Mouse (Mus musculus): Measurements from ENCODE around the gene Tenm4. TPM values are rescaled to one million over a fixed set of nuclear protein-coding genes. Genes with fewer than 3 reads are reported as not detected.

Gene Tenm4
- polyA plus RNA-seq, 1 experiment from 2014 or later, result 4.6 TPM

GRCm38 (mm10) chr7:96655096-96655716 lies 484.2 kb downstream of the Tenm4 start:
- H3K4me1 ChIP-seq (replicated peaks; ENCODE audit: control insufficient read depth, insufficient read depth, low read length), result no peaks in the 10 kb centered on the region
- no peak overlapping the region for H3K4me2 ChIP-seq (replicated peaks; ENCODE audit: low read depth)
- H3K36me3 ChIP-seq (ENCODE audit: control insufficient read depth, insufficient read depth), result no peaks in the 10 kb centered on the region
- H3K9me3 ChIP-seq (ENCODE audit: control insufficient read depth), result no peaks in the 10 kb centered on the region
- no peak for TF ChIP-seq CTCF (IDR thresholded peaks at IDR 0.05; ENCODE audit: low read depth)
- H3K27ac ChIP-seq (ENCODE audit: low read depth, low read length), result no peak overlapping the region
- ATAC-seq, result no peak
- no peak overlapping the region for H3K4me3 ChIP-seq (ENCODE audit: low read depth, low read length)
- H3K27me3 ChIP-seq (replicated peaks; ENCODE audit: control insufficient read depth, insufficient read depth, low read length), result no peaks in the 10 kb centered on the region
- WGBS, result 81% methylated on average over 3 of the region's 3 CpGs
- no peak overlapping the region for H3K9ac ChIP-seq (ENCODE audit: low read depth, low read length)

- H3K27ac ChIP-seq (ENCODE audit: low read depth, low read length), result no peak overlapping the region
- no peak for ATAC-seq
Measured at GRCm38 (mm10) chr7:96657101-96657830, 486.2 kb downstream of the Tenm4 start.

GRCm38 (mm10) chr7:96657857-96658580 lies 487.0 kb downstream of the Tenm4 start:
- H3K4me2 ChIP-seq (replicated peaks; ENCODE audit: low read depth), result no peak overlapping the region
- H3K36me3 ChIP-seq (ENCODE audit: control insufficient read depth, insufficient read depth), result no peaks in the 10 kb centered on the region
- no peak for TF ChIP-seq CTCF (IDR thresholded peaks at IDR 0.05; ENCODE audit: low read depth)
- H3K9me3 ChIP-seq (ENCODE audit: control insufficient read depth), result no peaks in the 10 kb centered on the region
- WGBS, result 78% methylated on average over 11 of the region's 11 CpGs
- ATAC-seq, result no peak
- H3K27ac ChIP-seq (ENCODE audit: low read depth, low read length), result no peak overlapping the region
- no peaks in the 10 kb centered on the region for H3K4me1 ChIP-seq (replicated peaks; ENCODE audit: control insufficient read depth, insufficient read depth, low read length)
- no peak overlapping the region for H3K4me3 ChIP-seq (ENCODE audit: low read depth, low read length)
- no peaks in the 10 kb centered on the region for H3K27me3 ChIP-seq (replicated peaks; ENCODE audit: control insufficient read depth, insufficient read depth, low read length)
- no peak overlapping the region for H3K9ac ChIP-seq (ENCODE audit: low read depth, low read length)

More at GRCm38 (mm10) chr7:96657101-96657830, 486.2 kb downstream of the Tenm4 start:
- Histone ChIP-seq H3K9me3 (ENCODE audit: control insufficient read depth) (no peaks in the 10 kb centered on the region), H3K4me1 (replicated peaks; ENCODE audit: control insufficient read depth, insufficient read depth, low read length) (no peaks in the 10 kb centered on the region), H3K4me3 (ENCODE audit: low read depth, low read length) (no peak overlapping the region), H3K27me3 (replicated peaks; ENCODE audit: control insufficient read depth, insufficient read depth, low read length) (no peaks in the 10 kb centered on the region), H3K9ac (ENCODE audit: low read depth, low read length) (no peak overlapping the region), H3K4me2 (replicated peaks; ENCODE audit: low read depth) (no peak overlapping the region), H3K36me3 (ENCODE audit: control insufficient read depth, insufficient read depth) (no peaks in the 10 kb centered on the region)
- 25% methylated on average over 13 of the region's 13 CpGs for WGBS
- TF ChIP-seq CTCF (IDR thresholded peaks at IDR 0.05; ENCODE audit: low read depth), result no peak

- Histone ChIP-seq H3K4me2 (replicated peaks; ENCODE audit: low read depth) (no peak overlapping the region), H3K36me3 (ENCODE audit: control insufficient read depth, insufficient read depth) (no peaks in the 10 kb centered on the region), H3K4me3 (ENCODE audit: low read depth, low read length) (no peak overlapping the region), H3K9ac (ENCODE audit: low read depth, low read length) (no peak overlapping the region), H3K27ac (ENCODE audit: low read depth, low read length) (no peak overlapping the region), H3K9me3 (ENCODE audit: control insufficient read depth) (no peaks in the 10 kb centered on the region), H3K4me1 (replicated peaks; ENCODE audit: control insufficient read depth, insufficient read depth, low read length) (no peaks in the 10 kb centered on the region), H3K27me3 (replicated peaks; ENCODE audit: control insufficient read depth, insufficient read depth, low read length) (no peaks in the 10 kb centered on the region)
- no peak for TF ChIP-seq CTCF (IDR thresholded peaks at IDR 0.05; ENCODE audit: low read depth)
- WGBS, result 48% methylated on average over 3 of the region's 3 CpGs
- ATAC-seq, result no peak
Measured at GRCm38 (mm10) chr7:96660907-96661306, 489.9 kb downstream of the Tenm4 start.

GRCm38 (mm10) chr7:96661352-96662169 lies 490.5 kb downstream of the Tenm4 start:
- Histone ChIP-seq H3K4me3 (ENCODE audit: low read depth, low read length) (no peak overlapping the region), H3K9ac (ENCODE audit: low read depth, low read length) (no peak overlapping the region), H3K27me3 (replicated peaks; ENCODE audit: control insufficient read depth, insufficient read depth, low read length) (no peaks in the 10 kb centered on the region), H3K4me2 (replicated peaks; ENCODE audit: low read depth) (no peak overlapping the region), H3K27ac (ENCODE audit: low read depth, low read length) (no peak overlapping the region), H3K36me3 (ENCODE audit: control insufficient read depth, insufficient read depth) (no peaks in the 10 kb centered on the region), H3K4me1 (replicated peaks; ENCODE audit: control insufficient read depth, insufficient read depth, low read length) (no peaks in the 10 kb centered on the region), H3K9me3 (ENCODE audit: control insufficient read depth) (no peaks in the 10 kb centered on the region)
- TF ChIP-seq CTCF (IDR thresholded peaks at IDR 0.05; ENCODE audit: low read depth), result no peak
- no peak for ATAC-seq
- WGBS, result 56% methylated on average over 12 of the region's 12 CpGs
